Mouse (Mus musculus): ENCODE measurements at regions not wholly inside any gene's neighbourhood (a gene's known extent, or its start where the extent isn't known, plus 50 kb on each side); places are given as distances from the start of the nearest gene placed in this dataset.
"Not testable (repeated sequence)": the region's sequence is repeated elsewhere in the genome, so short reads cannot be mapped to it uniquely, and the experiment has no call there.

- DNase-seq = peak; percentile 81 to 82
Observed at GRCm38 (mm10) chr14:33691690-33692089, 102.7 kb downstream of the Ptpn20 start.

- DNase-seq = no peak
Observed at GRCm38 (mm10) chr14:33694224-33694623, 105.2 kb downstream of the Ptpn20 start.

- peak; percentile 85 to 91 for DNase-seq
Observed at GRCm38 (mm10) chr14:33695362-33695982, 106.5 kb downstream of the Ptpn20 start.

GRCm38 (mm10) chr14:33696817-33697216, 107.8 kb downstream of the Ptpn20 start:
- no peak for DNase-seq

GRCm38 (mm10) chr14:33699777-33700438, 110.9 kb downstream of the Ptpn20 start:
- DNase-seq = no peak

GRCm38 (mm10) chr14:33707661-33708297, 118.8 kb downstream of the Ptpn20 start:
- no peak for DNase-seq

- DNase-seq = no peak
Observed at GRCm38 (mm10) chr14:33708298-33708665, 119.3 kb downstream of the Ptpn20 start.

- no peak for DNase-seq
Observed at GRCm38 (mm10) chr14:33712458-33712857, 123.5 kb downstream of the Ptpn20 start.

GRCm38 (mm10) chr14:33719651-33720050, 130.6 kb downstream of the Ptpn20 start:
- DNase-seq = no peak

- DNase-seq = not testable (repeated sequence)
Observed at GRCm38 (mm10) chr14:33722379-33723145, 133.6 kb downstream of the Ptpn20 start.

- no peak for DNase-seq
Observed at GRCm38 (mm10) chr14:33726500-33726899, 137.5 kb downstream of the Ptpn20 start.

- no peak for DNase-seq
Observed at GRCm38 (mm10) chr14:33729115-33729884, 140.3 kb downstream of the Ptpn20 start.

GRCm38 (mm10) chr14:33732698-33733097, 143.7 kb downstream of the Ptpn20 start:
- DNase-seq = peak in 1 of 2 experiments; percentile 18

GRCm38 (mm10) chr14:33734446-33735043, 145.5 kb downstream of the Ptpn20 start:
- peak; percentile 81 to 90 for DNase-seq

- no peak for DNase-seq
Observed at GRCm38 (mm10) chr14:33735653-33736052, 146.6 kb downstream of the Ptpn20 start.

- DNase-seq = peak; percentile 77 to 87
Observed at GRCm38 (mm10) chr14:33746181-33746580, 157.2 kb downstream of the Ptpn20 start.

GRCm38 (mm10) chr14:33759656-33760055, 163.7 kb upstream of the Gdf10 start:
- DNase-seq = no peak

GRCm38 (mm10) chr14:33763641-33764046, 159.7 kb upstream of the Gdf10 start:
- DNase-seq = no peak

- no peak for DNase-seq
Observed at GRCm38 (mm10) chr14:33765767-33766166, 157.6 kb upstream of the Gdf10 start.

GRCm38 (mm10) chr14:33772374-33772773, 151.0 kb upstream of the Gdf10 start:
- no peak for DNase-seq

GRCm38 (mm10) chr14:33789556-33789955, 133.8 kb upstream of the Gdf10 start:
- no peak for DNase-seq

- DNase-seq = no peak
Observed at GRCm38 (mm10) chr14:33794262-33794661, 129.1 kb upstream of the Gdf10 start.
